Mouse (Mus musculus) cortical plate, adult 2 months (tissue): ENCODE results near the gene Qdpr. TPM values are rescaled to one million over a fixed set of nuclear protein-coding genes. Genes with fewer than 3 reads are reported as not detected.

Experiments used
- H3K27ac ChIP-seq: fragments of 200-500 bp; 2 replicates; pipeline ENCODE4 v1.5.1; 2012; ENCODE audit warnings: low read length, control low read depth, inconsistent platforms; ENCODE audit not compliant: insufficient read depth
- H3K4me1 ChIP-seq: fragments of 200-500 bp; 2 replicates; pipeline ENCODE4 v1.6.1; 2011; ENCODE audit warnings: low read length; ENCODE audit not compliant: control insufficient read depth, insufficient read depth
- H3K4me3 ChIP-seq: fragments of 200-500 bp; 2 replicates; pipeline ENCODE4 v1.5.1; 2011; ENCODE audit warnings: mild to moderate bottlenecking, low read length, control low read depth; ENCODE audit not compliant: insufficient read depth
- CTCF ChIP-seq: fragments of 200-500 bp; IDR thresholded peaks from 2 replicates; pipeline ENCODE4 v1.5.1; 2011; ENCODE audit warnings: mild to moderate bottlenecking, control low read depth, low read length; ENCODE audit not compliant: insufficient read depth; ENCODE audit errors: extremely low read depth
- POLR2A ChIP-seq: fragments of 200-500 bp; IDR thresholded peaks from 2 replicates; pipeline ENCODE4 v1.6.1; 2011; ENCODE audit warnings: mild to moderate bottlenecking, low read length, control low read depth; ENCODE audit not compliant: insufficient read depth; ENCODE audit errors: extremely low read depth
- polyA plus RNA-seq: library from polyadenylated mRNA; depleted of rRNA; stranded (reverse); fragments of >200 nt; gene quantifications from 2 replicates; pipeline ENCODE4 v1.2.3, GENCODE M21; 2012; rRNA removed

Qdpr gene
- polyA plus RNA-seq, 1 experiment: 318 TPM

GRCm38 (mm10) chr5:45417859-45418443, 32.1 kb downstream of the Qdpr start:
- Histone ChIP-seq H3K4me3 (no peak overlapping the region), H3K27ac (no peak overlapping the region), H3K4me1 (no peaks in the 10 kb centered on the region)
- TF ChIP-seq POLR2A: no peak
- no peak for TF ChIP-seq CTCF

GRCm38 (mm10) chr5:45416478-45416877, 33.6 kb downstream of the Qdpr start:
- no peak overlapping the region for H3K27ac ChIP-seq
- H3K4me3 ChIP-seq: no peak overlapping the region
- H3K4me1 ChIP-seq: no peaks in the 10 kb centered on the region
- TF ChIP-seq CTCF (no peak), POLR2A (no peak)

GRCm38 (mm10) chr5:45406129-45406528, 43.9 kb downstream of the Qdpr start:
- H3K4me3 ChIP-seq: no peak overlapping the region
- H3K27ac ChIP-seq: no peak overlapping the region
- TF ChIP-seq POLR2A (no peak), CTCF (no peak)

GRCm38 (mm10) chr5:45402632-45403031, 47.4 kb downstream of the Qdpr start:
- peak; percentile 93 for TF ChIP-seq CTCF
- no peak for TF ChIP-seq POLR2A
- Histone ChIP-seq H3K4me1 (no peaks in the 10 kb centered on the region), H3K27ac (no peak overlapping the region), H3K4me3 (no peak overlapping the region)

More at GRCm38 (mm10) chr5:45406129-45406528, 43.9 kb downstream of the Qdpr start:
- H3K4me1 ChIP-seq: no peaks in the 10 kb centered on the region

GRCm38 (mm10) chr5:45384034-45384812, 65.8 kb downstream of the Qdpr start:
- Histone ChIP-seq H3K27ac (no peak overlapping the region), H3K4me1 (no peaks in the 10 kb centered on the region), H3K4me3 (no peak overlapping the region)
- TF ChIP-seq CTCF: no peak
- TF ChIP-seq POLR2A: no peak

Other genes starting within 250 kb of the Qdpr start
- gene Clrn2, start 3.5 kb upstream of the Qdpr start, polyA plus RNA-seq: 0.25 and 0.52 TPM in 2 replicates
- 50.7 and 57.8 TPM in 2 replicates for gene Lap3, start 43.1 kb upstream of the Qdpr start, polyA plus RNA-seq
- gene Med28, start 70.0 kb upstream of the Qdpr start, polyA plus RNA-seq: 128 and 130 TPM in 2 replicates
- gene Fam184b, start 189.4 kb upstream of the Qdpr start, polyA plus RNA-seq: 4.8 and 5.8 TPM in 2 replicates
- gene Ncapg, start 219.7 kb upstream of the Qdpr start, polyA plus RNA-seq: 0.25 and 0.33 TPM in 2 replicates